Comparison of ENCODE assay signal across 19 mouse cellular contexts in the genomic region with DNA sequence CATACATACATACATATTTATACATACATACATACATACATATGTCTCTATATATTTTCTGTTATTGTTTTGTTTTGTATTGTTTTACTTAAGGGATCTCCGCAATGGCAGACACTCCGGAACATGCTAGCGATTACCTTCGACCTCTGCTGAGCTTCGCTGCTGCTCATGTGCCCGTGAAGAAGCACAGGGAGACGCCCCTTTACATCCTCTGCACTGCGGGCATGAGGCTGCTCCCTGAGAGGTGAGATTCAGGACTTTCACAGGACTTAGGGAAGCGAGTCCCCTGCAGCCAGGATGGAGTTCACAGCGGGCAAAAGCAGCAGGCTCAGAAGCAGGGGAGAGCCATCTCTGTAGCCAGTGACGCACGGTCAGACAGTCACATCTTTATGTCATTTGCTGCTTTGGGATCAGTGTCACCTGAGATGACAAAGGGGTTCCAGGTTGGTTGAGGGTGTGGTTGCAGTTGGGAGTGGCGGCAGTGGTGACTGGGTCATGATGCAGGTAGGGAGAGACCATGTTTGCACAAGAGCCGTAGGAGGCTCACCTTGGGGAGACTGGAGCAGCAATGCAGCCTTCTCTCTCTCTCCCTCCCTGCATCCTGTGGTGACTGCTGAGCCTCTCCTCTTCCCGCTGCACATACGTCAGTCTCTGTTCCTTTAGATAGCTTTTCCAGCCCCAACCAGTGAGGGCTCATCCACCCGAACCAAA. TPM values are rescaled to one million over a fixed set of nuclear protein-coding genes. Genes with fewer than 3 reads are reported as not detected.
DNase-seq lines count a peak whose midpoint lies in the region; ATAC-seq lines count a peak whose summit lies in the region.
"Had no signal": no experiment of that assay in that cellular context is flagged by ENCODE, and none has a peak within 500 bp of the region (broad histone marks: within the 10 kb centered on the region; RNA-seq: fewer than 3 reads in every experiment).

No protein-coding gene starts in this region.

- H3K9ac ChIP-seq in kidney, embryonic 15.5 days = no peak overlapping the region
- H3K9ac ChIP-seq in kidney, embryonic 14.5 days (ENCODE audit: low read depth, low read length) = no peak overlapping the region
- H3K9ac ChIP-seq in intestine, embryonic 16.5 days (ENCODE audit: low read depth, low read length) = no peak overlapping the region
- no peak overlapping the region for H3K9ac ChIP-seq in stomach, embryonic 16.5 days (ENCODE audit: low read length)
- H3K9ac ChIP-seq in forebrain, embryonic 11.5 days (ENCODE audit: low read length) = no peak overlapping the region
- H3K9ac ChIP-seq: embryonic facial prominence, embryonic 12.5 days; forebrain, embryonic 12.5 days; heart, embryonic 12.5 days; hindbrain, embryonic 12.5 days had no signal

- intact Hi-C loops in left cerebral cortex, postnatal 14 days (cut with DNase I) = no loop called here

- 0 out of 2 replicates have a peak, but pooled peaks cover 4% of the 10 kb centered on the region for H3K4me1 ChIP-seq in kidney, embryonic 15.5 days
- H3K4me1 ChIP-seq in kidney, embryonic 14.5 days (ENCODE audit: control insufficient read depth, insufficient read depth, low read length) = no peaks in the 10 kb centered on the region
- H3K4me1 ChIP-seq in intestine, embryonic 16.5 days (ENCODE audit: control insufficient read depth, insufficient read depth, low read length) = peaks cover 7% of the 10 kb centered on the region; the same call in 1 of the 2 replicates
- no peaks in the 10 kb centered on the region for H3K4me1 ChIP-seq in stomach, embryonic 16.5 days (ENCODE audit: control insufficient read depth, insufficient read depth, low read length)
- no peaks in the 10 kb centered on the region for H3K4me1 ChIP-seq in forebrain, embryonic 11.5 days (replicated peaks; ENCODE audit: control insufficient read depth, insufficient read depth, low read length)
- H3K4me1 ChIP-seq: embryonic facial prominence, embryonic 12.5 days; forebrain, embryonic 12.5 days; heart, embryonic 12.5 days; hindbrain, embryonic 12.5 days had no signal

- no peaks in the 10 kb centered on the region for H3K27me3 ChIP-seq in kidney, embryonic 15.5 days
- no peaks in the 10 kb centered on the region for H3K27me3 ChIP-seq in kidney, embryonic 14.5 days (ENCODE audit: control insufficient read depth, insufficient read depth, low read length)
- no peaks in the 10 kb centered on the region for H3K27me3 ChIP-seq in intestine, embryonic 16.5 days (replicated peaks; ENCODE audit: control insufficient read depth, insufficient read depth, low read length)
- no peaks in the 10 kb centered on the region for H3K27me3 ChIP-seq in stomach, embryonic 16.5 days (ENCODE audit: control insufficient read depth, insufficient read depth, low read length)
- no peaks in the 10 kb centered on the region for H3K27me3 ChIP-seq in forebrain, embryonic 11.5 days (ENCODE audit: control insufficient read depth, insufficient read depth, low read length)
- H3K27me3 ChIP-seq: embryonic facial prominence, embryonic 12.5 days; forebrain, embryonic 12.5 days; hindbrain, embryonic 12.5 days had no signal

- no peak overlapping the region for H3K4me2 ChIP-seq in kidney, embryonic 15.5 days
- H3K4me2 ChIP-seq in kidney, embryonic 14.5 days (replicated peaks; ENCODE audit: low read depth, low read length) = no peak overlapping the region
- H3K4me2 ChIP-seq in intestine, embryonic 16.5 days (ENCODE audit: low read depth, low read length) = no peak overlapping the region
- H3K4me2 ChIP-seq in stomach, embryonic 16.5 days (ENCODE audit: low read depth, low read length) = no peak overlapping the region
- H3K4me2 ChIP-seq in forebrain, embryonic 11.5 days (ENCODE audit: low read depth, low read length, severe bottlenecking) = no peak overlapping the region
- H3K4me2 ChIP-seq: embryonic facial prominence, embryonic 12.5 days; forebrain, embryonic 12.5 days; heart, embryonic 12.5 days; hindbrain, embryonic 12.5 days had no signal

- H3K36me3 ChIP-seq in kidney, embryonic 15.5 days = peaks cover 74% of the 10 kb centered on the region
- H3K36me3 ChIP-seq in kidney, embryonic 14.5 days (ENCODE audit: control insufficient read depth, insufficient read depth, low read length) = peaks cover 42% of the 10 kb centered on the region
- peaks cover 14% of the 10 kb centered on the region; the same call in 1 of the 2 replicates for H3K36me3 ChIP-seq in intestine, embryonic 16.5 days (ENCODE audit: control insufficient read depth, insufficient read depth, low read length)
- peaks cover 16% of the 10 kb centered on the region for H3K36me3 ChIP-seq in stomach, embryonic 16.5 days (ENCODE audit: control insufficient read depth, insufficient read depth, low read length)
- H3K36me3 ChIP-seq in forebrain, embryonic 11.5 days (ENCODE audit: control insufficient read depth, insufficient read depth, low read length) = no peaks in the 10 kb centered on the region; the same call in 1 of the 2 replicates

- WGBS in kidney, embryonic 15.5 days = 78% methylated on average over 17 of the region's 17 CpGs
- 82% methylated on average over 17 of the region's 17 CpGs for WGBS in kidney, embryonic 14.5 days
- 75% methylated on average over 17 of the region's 17 CpGs for WGBS in intestine, embryonic 16.5 days
- 81% methylated on average over 17 of the region's 17 CpGs for WGBS in stomach, embryonic 16.5 days
- 92% methylated on average over 17 of the region's 17 CpGs for WGBS in forebrain, embryonic 11.5 days

- ATAC-seq in kidney, embryonic 15.5 days (replicated peaks; ENCODE audit: low FRiP score) = 0 out of 2 replicates have a peak, but pooled peaks have one; percentile 36
- ATAC-seq in kidney, embryonic 14.5 days (ENCODE audit: low FRiP score, low TSS enrichment) = no peak
- ATAC-seq in intestine, embryonic 16.5 days = peak; percentile 69
- ATAC-seq in stomach, embryonic 16.5 days (ENCODE audit: insufficient read depth, low FRiP score) = peak; percentile 78; the same call in 1 of the 2 replicates
- no peak for ATAC-seq in forebrain, embryonic 11.5 days (replicated peaks; ENCODE audit: low FRiP score)
- ATAC-seq: forebrain, embryonic 16.5 days; hindbrain, embryonic 16.5 days had no signal

- H3K9me3 ChIP-seq in kidney, embryonic 15.5 days (replicated peaks) = no peaks in the 10 kb centered on the region
- no peaks in the 10 kb centered on the region for H3K9me3 ChIP-seq in kidney, embryonic 14.5 days (ENCODE audit: control insufficient read depth, low read length)
- H3K9me3 ChIP-seq in intestine, embryonic 16.5 days (ENCODE audit: control insufficient read depth, low read length) = no peaks in the 10 kb centered on the region
- H3K9me3 ChIP-seq in stomach, embryonic 16.5 days (replicated peaks; ENCODE audit: control insufficient read depth, low read length) = no peaks in the 10 kb centered on the region
- no peaks in the 10 kb centered on the region for H3K9me3 ChIP-seq in forebrain, embryonic 11.5 days (ENCODE audit: control insufficient read depth, low read length)
- H3K9me3 ChIP-seq: embryonic facial prominence, embryonic 12.5 days; forebrain, embryonic 12.5 days; hindbrain, embryonic 12.5 days had no signal

- H3K4me3 ChIP-seq in kidney, embryonic 15.5 days (replicated peaks) = no peak overlapping the region
- H3K4me3 ChIP-seq in kidney, embryonic 14.5 days (ENCODE audit: low read length) = no peak overlapping the region
- H3K4me3 ChIP-seq in intestine, embryonic 16.5 days (ENCODE audit: low read length) = no peak overlapping the region
- H3K4me3 ChIP-seq in stomach, embryonic 16.5 days (replicated peaks; ENCODE audit: low read length) = no peak overlapping the region
- H3K4me3 ChIP-seq in forebrain, embryonic 11.5 days (ENCODE audit: low read depth, low read length) = no peak overlapping the region
- H3K4me3 ChIP-seq: embryonic facial prominence, embryonic 12.5 days; forebrain, embryonic 12.5 days; heart, adult 2 months; heart, embryonic 12.5 days; hindbrain, embryonic 12.5 days had no signal

- no peak overlapping the region for H3K27ac ChIP-seq in kidney, embryonic 15.5 days
- H3K27ac ChIP-seq in kidney, embryonic 14.5 days (ENCODE audit: low read depth, low read length) = no peak overlapping the region
- H3K27ac ChIP-seq in intestine, embryonic 16.5 days (ENCODE audit: low read length) = 0 out of 2 replicates have a peak overlapping the region, but pooled peaks have one; percentile 12
- H3K27ac ChIP-seq in stomach, embryonic 16.5 days (ENCODE audit: low read length) = 0 out of 2 replicates have a peak overlapping the region, but pooled peaks have one; percentile 5
- no peak overlapping the region for H3K27ac ChIP-seq in forebrain, embryonic 11.5 days (ENCODE audit: low read depth, low read length)
- H3K27ac ChIP-seq: embryonic facial prominence, embryonic 12.5 days; forebrain, embryonic 12.5 days; heart, adult 2 months; hindbrain, embryonic 12.5 days had no signal

- no peak for DNase-seq in left cerebral cortex, postnatal 14 days (ENCODE audit: low spot score in 2 of 2)
- no peak for DNase-seq in forebrain, embryonic 11.5 days (ENCODE audit: low spot score)
- DNase-seq: adrenal gland, adult 8-10 months; adrenal gland, postnatal 36 days; cerebellum, adult 11-12 months; cerebellum, adult 9-10 months; cerebellum, postnatal 25 days; gastrocnemius, postnatal 14 days; heart, adult 2 months had no signal

RNA-seq across cellular contexts. Expression of a gene that starts 15.5 kb away (rescaled TPM):
- polyA plus RNA-seq in kidney, embryonic 15.5 days (2015; fragmentation: Nextera tagmentation; extraction: Ambion mirVana) = 12.3 and 14.4 TPM in 2 replicates
- polyA plus RNA-seq in kidney, embryonic 14.5 days (2014; fragmentation: Nextera tagmentation; extraction: Ambion mirVana) = 15.7 and 16.1 TPM in 2 replicates
- 27.6 and 36.9 TPM in 2 replicates for polyA plus RNA-seq in intestine, embryonic 16.5 days (2015; fragmentation: Nextera tagmentation; extraction: Ambion mirVana)
- polyA plus RNA-seq in stomach, embryonic 16.5 days (2015; fragmentation: Nextera tagmentation; extraction: Ambion mirVana) = 14.6 and 15.3 TPM in 2 replicates
- total RNA-seq in left cerebral cortex, postnatal 14 days (2021) = 10 to 100 TPM; 24.0 to 25.6 TPM
- polyA plus RNA-seq in forebrain, embryonic 11.5 days (2014; fragmentation: Nextera tagmentation; extraction: Ambion mirVana) = 10.7 and 11.8 TPM in 2 replicates

RNA-seq across cellular contexts. Expression of a gene that starts 30.3 kb away (rescaled TPM):
- 13.7 and 14.3 TPM in 2 replicates for polyA plus RNA-seq in kidney, embryonic 15.5 days (2015; fragmentation: Nextera tagmentation; extraction: Ambion mirVana)
- 13.6 TPM in 2 replicates for polyA plus RNA-seq in kidney, embryonic 14.5 days (2014; fragmentation: Nextera tagmentation; extraction: Ambion mirVana)
- 19.5 and 20.0 TPM in 2 replicates for polyA plus RNA-seq in intestine, embryonic 16.5 days (2015; fragmentation: Nextera tagmentation; extraction: Ambion mirVana)
- polyA plus RNA-seq in stomach, embryonic 16.5 days (2015; fragmentation: Nextera tagmentation; extraction: Ambion mirVana) = 11.2 and 13.1 TPM in 2 replicates
- 10 to 100 TPM; 30.2 to 36.4 TPM for total RNA-seq in left cerebral cortex, postnatal 14 days (2021)
- 12.1 and 12.6 TPM in 2 replicates for polyA plus RNA-seq in forebrain, embryonic 11.5 days (2014; fragmentation: Nextera tagmentation; extraction: Ambion mirVana)

RNA-seq across cellular contexts. Expression of a gene that starts 47.9 kb away (rescaled TPM):
- polyA plus RNA-seq in kidney, embryonic 15.5 days (2015; fragmentation: Nextera tagmentation; extraction: Ambion mirVana) = 15.2 and 17.4 TPM in 2 replicates
- polyA plus RNA-seq in kidney, embryonic 14.5 days (2014; fragmentation: Nextera tagmentation; extraction: Ambion mirVana) = 15.3 and 18.0 TPM in 2 replicates
- polyA plus RNA-seq in intestine, embryonic 16.5 days (2015; fragmentation: Nextera tagmentation; extraction: Ambion mirVana) = 23.5 and 25.6 TPM in 2 replicates
- 16.3 and 18.3 TPM in 2 replicates for polyA plus RNA-seq in stomach, embryonic 16.5 days (2015; fragmentation: Nextera tagmentation; extraction: Ambion mirVana)
- 1 to 10 TPM; 4.0 to 6.0 TPM for total RNA-seq in left cerebral cortex, postnatal 14 days (2021)
- polyA plus RNA-seq in forebrain, embryonic 11.5 days (2014; fragmentation: Nextera tagmentation; extraction: Ambion mirVana) = 12.5 and 13.7 TPM in 2 replicates

RNA-seq across cellular contexts. Expression of a gene that starts 47.9 kb away (rescaled TPM):
- polyA plus RNA-seq in kidney, embryonic 15.5 days (2015; fragmentation: Nextera tagmentation; extraction: Ambion mirVana) = 11.1 and 13.1 TPM in 2 replicates
- polyA plus RNA-seq in kidney, embryonic 14.5 days (2014; fragmentation: Nextera tagmentation; extraction: Ambion mirVana) = 5.7 and 10.5 TPM in 2 replicates
- polyA plus RNA-seq in intestine, embryonic 16.5 days (2015; fragmentation: Nextera tagmentation; extraction: Ambion mirVana) = 18.6 and 21.7 TPM in 2 replicates
- 10.0 and 10.8 TPM in 2 replicates for polyA plus RNA-seq in stomach, embryonic 16.5 days (2015; fragmentation: Nextera tagmentation; extraction: Ambion mirVana)
- total RNA-seq in left cerebral cortex, postnatal 14 days (2021) = 10 to 100 TPM; 18.6 to 19.2 TPM
- 12.4 and 13.6 TPM in 2 replicates for polyA plus RNA-seq in forebrain, embryonic 11.5 days (2014; fragmentation: Nextera tagmentation; extraction: Ambion mirVana)

Comparison
In these comparisons a context has a peak if more than half of its experiments do, and no peak if none do; other contexts are left out.
1. ATAC-seq: peak in kidney, embryonic 15.5 days (single experiment), intestine, embryonic 16.5 days (single experiment) and stomach, embryonic 16.5 days (single experiment); none in kidney, embryonic 14.5 days (single experiment) and forebrain, embryonic 11.5 days (single experiment).
2. H3K27ac ChIP-seq: peak in intestine, embryonic 16.5 days (single experiment) and stomach, embryonic 16.5 days (single experiment); none in kidney, embryonic 15.5 days (single experiment), kidney, embryonic 14.5 days (single experiment) and forebrain, embryonic 11.5 days (single experiment).